Mouse (Mus musculus) midbrain, postnatal 0 days (tissue): ENCODE data around the gene Plbd2. TPM values are rescaled to one million over a fixed set of nuclear protein-coding genes. Genes with fewer than 3 reads are reported as not detected.

Source experiments
- ATAC-seq: fragments of 200-750 bp; cut with Nextera tagmentation; 2 replicates; pipeline ENCODE4 v1.8.0; 2017; ENCODE audit warnings: moderate number of reproducible peaks, mild to moderate bottlenecking, moderate TSS enrichment, moderate library complexity; ENCODE audit not compliant: low FRiP score
- DNase-seq: peaks from one replicate; pipeline ENCODE4 v3.0.0-alpha.2; 2015; ENCODE audit warnings: low spot score
- H3K27ac ChIP-seq: fragments of 300-500 bp; sonication (generic); 2 replicates; pipeline ENCODE4 v1.5.1; 2014; ENCODE audit warnings: low read depth, mild to moderate bottlenecking, low read length, mixed read lengths
- H3K27me3 ChIP-seq: fragments of 300-500 bp; sonication (generic); 2 replicates; pipeline ENCODE4 v1.6.1; 2014; ENCODE audit warnings: low read length, control low read depth, mixed read lengths; ENCODE audit not compliant: insufficient read depth
- H3K36me3 ChIP-seq: fragments of 300-500 bp; sonication (generic); 2 replicates; pipeline ENCODE4 v1.6.1; 2014; ENCODE audit warnings: low read length, control low read depth, mixed read lengths; ENCODE audit not compliant: insufficient read depth
- H3K4me1 ChIP-seq: fragments of 300-500 bp; sonication (generic); 2 replicates; pipeline ENCODE4 v1.6.1; 2014; ENCODE audit warnings: mild to moderate bottlenecking, control low read depth, antibody characterized with exemption, low read length, mixed read lengths; ENCODE audit not compliant: insufficient read depth
- H3K4me2 ChIP-seq: fragments of 300-500 bp; sonication (generic); 2 replicates; pipeline ENCODE4 v1.6.1; 2014; ENCODE audit warnings: low read depth, mild to moderate bottlenecking, low read length, mixed read lengths; ENCODE audit not compliant: poor library complexity, severe bottlenecking
- H3K4me3 ChIP-seq: fragments of 300-500 bp; sonication (generic); 2 replicates; pipeline ENCODE4 v1.5.1; 2014; ENCODE audit warnings: low read depth, mild to moderate bottlenecking, low read length, moderate library complexity
- H3K9ac ChIP-seq: fragments of 300-500 bp; sonication (generic); replicated peaks from 2 replicates; pipeline ENCODE4 v1.6.1; 2014; ENCODE audit warnings: mild to moderate bottlenecking, low read length, moderate library complexity, mixed read lengths; ENCODE audit not compliant: poor library complexity, severe bottlenecking
- H3K9me3 ChIP-seq: fragments of 300-500 bp; sonication (generic); 2 replicates; pipeline ENCODE4 v1.6.1; 2016; ENCODE audit warnings: low read length, control low read depth
- CTCF ChIP-seq: IDR thresholded peaks from 2 replicates; pipeline ENCODE4 v1.5.1; 2016; ENCODE audit warnings: antibody characterized with exemption, mild to moderate bottlenecking
- WGBS: fragments of 180-500 bp; shearing (Covaris S2); extraction: QIAGEN DNeasy Blood & Tissue Kit; methylation state at CpG from one replicate; pipeline ENCODE4 v1.1.7; 2014; 5-methylcytosine and 5-hydroxymethylcytosine counted together
- polyA plus RNA-seq: library from polyadenylated mRNA; unstranded; fragments of >200 nt; fragmentation: Nextera tagmentation; extraction: Ambion mirVana; gene quantifications from 2 replicates; pipeline ENCODE4 v1.2.1, GENCODE M21; 2015
- total RNA-seq: library from RNA; depleted of rRNA; stranded (reverse); fragments of >200 nt; gene quantifications from 2 replicates; pipeline ENCODE4 v1.2.3, GENCODE M21; 2014; rRNA removed

Gene Plbd2
- total and polyA plus RNA-seq, 2 experiments from 2014 or later = 26.7 to 49.9 TPM

DNA sequence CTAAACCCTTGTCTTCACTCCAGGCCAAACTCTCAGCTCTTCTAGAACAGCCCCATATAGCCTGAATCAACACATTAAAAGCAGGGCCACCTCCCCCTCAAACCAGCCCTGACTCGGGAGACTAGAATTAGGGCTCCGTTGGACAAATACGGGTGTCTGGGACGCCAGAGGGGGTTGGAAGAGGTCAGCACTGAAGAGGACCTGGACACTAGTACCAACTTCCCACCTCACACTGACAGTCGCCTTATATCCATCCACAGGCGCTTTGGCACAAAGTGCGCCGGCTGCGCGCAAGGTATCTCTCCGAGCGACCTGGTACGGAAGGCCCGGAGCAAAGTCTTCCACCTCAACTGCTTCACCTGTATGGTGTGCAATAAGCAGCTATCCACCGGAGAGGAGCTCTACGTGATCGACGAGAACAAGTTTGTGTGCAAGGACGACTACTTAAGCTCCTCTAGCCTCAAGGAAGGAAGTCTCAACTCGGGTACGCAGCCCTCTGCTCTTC, 69.1 kb downstream of the Plbd2 start:
- H3K4me1 ChIP-seq = no peaks in the 10 kb centered on the region
- peak overlapping the region; percentile 51 for H3K4me3 ChIP-seq
- peaks cover 49% of the 10 kb centered on the region for H3K27me3 ChIP-seq
- 4% methylated on average over 21 of the region's 21 CpGs for WGBS
- DNase-seq (no peak), ATAC-seq (no peak)
- TF ChIP-seq CTCF = no peak
- H3K9ac ChIP-seq = peak overlapping the region; percentile 71
- peak overlapping the region; percentile 54 for H3K4me2 ChIP-seq
- H3K36me3 ChIP-seq = no peaks in the 10 kb centered on the region
- H3K27ac ChIP-seq = peak overlapping the region; percentile 80
- no peaks in the 10 kb centered on the region for H3K9me3 ChIP-seq

Other genes starting within 250 kb of the Plbd2 start
- gene Lhx5, start 71.9 kb downstream of the Plbd2 start, total RNA-seq = 27.0 and 30.3 TPM in 2 replicates
- 13.9 and 14.7 TPM in 2 replicates for gene Lhx5, start 71.9 kb downstream of the Plbd2 start, polyA plus RNA-seq
- 3.4 and 4.4 TPM in 2 replicates for gene Sdsl, start 30.8 kb downstream of the Plbd2 start, total RNA-seq
- gene Sdsl, start 30.8 kb downstream of the Plbd2 start, polyA plus RNA-seq = 5.8 and 6.0 TPM in 2 replicates
- gene Sds, start 27.1 kb downstream of the Plbd2 start, total RNA-seq = not detected in 2 replicates
- 0.17 and 0.23 TPM in 2 replicates for gene Sds, start 27.1 kb downstream of the Plbd2 start, polyA plus RNA-seq
- gene Slc8b1, start 7.5 kb upstream of the Plbd2 start, total RNA-seq = 1.9 and 2.1 TPM in 2 replicates
- 2.5 and 2.7 TPM in 2 replicates for gene Slc8b1, start 7.5 kb upstream of the Plbd2 start, polyA plus RNA-seq
- gene Tpcn1, start 85.0 kb upstream of the Plbd2 start, total RNA-seq = 11.6 and 25.3 TPM in 2 replicates
- gene Tpcn1, start 85.0 kb upstream of the Plbd2 start, polyA plus RNA-seq = 9.3 and 9.4 TPM in 2 replicates
- 0.94 and 1.3 TPM in 2 replicates for gene Iqcd, start 85.4 kb upstream of the Plbd2 start, total RNA-seq
- gene Iqcd, start 85.4 kb upstream of the Plbd2 start, polyA plus RNA-seq = 0.86 and 1.5 TPM in 2 replicates
- gene Rita1, start 109.0 kb upstream of the Plbd2 start, total RNA-seq = 32.3 and 43.6 TPM in 2 replicates
- gene Rita1, start 109.0 kb upstream of the Plbd2 start, polyA plus RNA-seq = 31.4 and 33.9 TPM in 2 replicates
- gene Ddx54, start 109.1 kb upstream of the Plbd2 start, total RNA-seq = 36.2 and 37.8 TPM in 2 replicates
- 31.7 and 32.6 TPM in 2 replicates for gene Ddx54, start 109.1 kb upstream of the Plbd2 start, polyA plus RNA-seq
- gene Cfap73, start 130.6 kb upstream of the Plbd2 start, total RNA-seq = 0.38 and 0.60 TPM in 2 replicates
- 0.62 and 0.74 TPM in 2 replicates for gene Cfap73, start 130.6 kb upstream of the Plbd2 start, polyA plus RNA-seq
- 18.1 and 24.7 TPM in 2 replicates for gene Rasal1, start 145.2 kb upstream of the Plbd2 start, total RNA-seq
- gene Rasal1, start 145.2 kb upstream of the Plbd2 start, polyA plus RNA-seq = 8.2 and 9.9 TPM in 2 replicates
- 240 and 242 TPM in 2 replicates for gene Dtx1, start 208.3 kb upstream of the Plbd2 start, total RNA-seq
- gene Dtx1, start 208.3 kb upstream of the Plbd2 start, polyA plus RNA-seq = 63.0 and 67.9 TPM in 2 replicates
- 0.27 and 1.4 TPM in 2 replicates for gene Oas2, start 246.2 kb upstream of the Plbd2 start, total RNA-seq
- gene Oas2, start 246.2 kb upstream of the Plbd2 start, polyA plus RNA-seq = 0.31 and 0.37 TPM in 2 replicates